Mouse (Mus musculus): ENCODE data around the gene Xlr3c. TPM values are rescaled to one million over a fixed set of nuclear protein-coding genes. Genes with fewer than 3 reads are reported as not detected.

Gene Xlr3c
- polyA plus RNA-seq (2012; rRNA removed; ENCODE audit: low replicate concordance): 0.13 TPM in 1 of 2 replicates, not detected in the other

GRCm38 (mm10) chrX:73265270-73265669 is at the start of gene Xlr3c:
Gene Xlr3c, minus strand, starts transcription at chrX:73265390.

GRCm38 (mm10) chrX:73292876-73293275 is 27.7 kb upstream of the Xlr3c start, which contains the start of the genes Xlr5a and Xlr5c:
Gene Xlr5a, minus strand, starts transcription at chrX:73292976.
Gene Xlr5c, minus strand, starts transcription at chrX:73292976.

GRCm38 (mm10) chrX:73242821-73243325 is 22.3 kb downstream of the Xlr3c start, which contains the start of gene Xlr4c:
Gene Xlr4c, minus strand, starts transcription at chrX:73243130.

GRCm38 (mm10) chrX:73227914-73228605 is 37.1 kb downstream of the Xlr3c start, which contains the start of gene F8a:
Gene F8a, plus strand, starts transcription at chrX:73228291.

GRCm38 (mm10) chrX:73213819-73214564 is 51.2 kb downstream of the Xlr3c start, which contains the start of gene Xlr4b:
Gene Xlr4b, plus strand, starts transcription at chrX:73214333.

Other genes with a start within 250 kb of the Xlr3c start
- not detected in 2 replicates for gene Pnma5, start 228.3 kb downstream of the Xlr3c start, polyA plus RNA-seq (2012; rRNA removed; ENCODE audit: low replicate concordance)
- gene Pnma3, start 200.6 kb downstream of the Xlr3c start, polyA plus RNA-seq (2012; rRNA removed; ENCODE audit: low replicate concordance): 0.03 TPM in 1 of 2 replicates, not detected in the other
- gene Xlr4a, start 182.9 kb downstream of the Xlr3c start, polyA plus RNA-seq (2012; rRNA removed; ENCODE audit: low replicate concordance): 0.19 and 0.62 TPM in 2 replicates
- 0.19 TPM in 1 of 2 replicates, not detected in the other for gene Xlr3a, start 168.3 kb downstream of the Xlr3c start, polyA plus RNA-seq (2012; rRNA removed; ENCODE audit: low replicate concordance)
- 0.07 and 0.17 TPM in 2 replicates for gene Gm14685, start 148.3 kb downstream of the Xlr3c start, polyA plus RNA-seq (2012; rRNA removed; ENCODE audit: low replicate concordance)
- not detected in 2 replicates for gene Xlr5b, start 116.6 kb downstream of the Xlr3c start, polyA plus RNA-seq (2012; rRNA removed; ENCODE audit: low replicate concordance)
- not detected in 2 replicates for gene DXBay18, start 115.9 kb downstream of the Xlr3c start, polyA plus RNA-seq (2012; rRNA removed; ENCODE audit: low replicate concordance)
- not detected in 2 replicates for gene Spin2d, start 88.4 kb downstream of the Xlr3c start, polyA plus RNA-seq (2012; rRNA removed; ENCODE audit: low replicate concordance)
- gene Xlr3b, start 73.2 kb downstream of the Xlr3c start, polyA plus RNA-seq (2012; rRNA removed; ENCODE audit: low replicate concordance): 0.75 and 3.2 TPM in 2 replicates
- 1.4 and 2.4 TPM in 2 replicates for gene Xlr4b, start 51.1 kb downstream of the Xlr3c start, polyA plus RNA-seq (2012; rRNA removed; ENCODE audit: low replicate concordance)
- 10.8 and 30.5 TPM in 2 replicates for gene F8a, start 37.1 kb downstream of the Xlr3c start, polyA plus RNA-seq (2012; rRNA removed; ENCODE audit: low replicate concordance)
- 0.72 and 1.3 TPM in 2 replicates for gene Xlr4c, start 22.3 kb downstream of the Xlr3c start, polyA plus RNA-seq (2012; rRNA removed; ENCODE audit: low replicate concordance)
- not detected in 2 replicates for gene Xlr5a, start 27.6 kb upstream of the Xlr3c start, polyA plus RNA-seq (2012; rRNA removed; ENCODE audit: low replicate concordance)
- 0.17 and 0.26 TPM in 2 replicates for gene Xlr5c, start 27.6 kb upstream of the Xlr3c start, polyA plus RNA-seq (2012; rRNA removed; ENCODE audit: low replicate concordance)
- gene Gm45015, start 71.5 kb upstream of the Xlr3c start, polyA plus RNA-seq (2012; rRNA removed; ENCODE audit: low replicate concordance): 0.09 TPM in 1 of 2 replicates, not detected in the other
- gene Zfp275, start 77.2 kb upstream of the Xlr3c start, polyA plus RNA-seq (2012; rRNA removed; ENCODE audit: low replicate concordance): 15.9 and 24.5 TPM in 2 replicates
- gene Gm18336, start 133.3 kb upstream of the Xlr3c start, polyA plus RNA-seq (2012; rRNA removed; ENCODE audit: low replicate concordance): 0.07 and 0.54 TPM in 2 replicates
- 0.05 and 0.07 TPM in 2 replicates for gene Zfp92, start 145.7 kb upstream of the Xlr3c start, polyA plus RNA-seq (2012; rRNA removed; ENCODE audit: low replicate concordance)
- 1.1 and 3.4 TPM in 2 replicates for gene Trex2, start 170.0 kb upstream of the Xlr3c start, polyA plus RNA-seq (2012; rRNA removed; ENCODE audit: low replicate concordance)
- 23.8 and 32.0 TPM in 2 replicates for gene Haus7, start 193.7 kb upstream of the Xlr3c start, polyA plus RNA-seq (2012; rRNA removed; ENCODE audit: low replicate concordance)
- 209 and 447 TPM in 2 replicates for gene Bgn, start 218.2 kb upstream of the Xlr3c start, polyA plus RNA-seq (2012; rRNA removed; ENCODE audit: low replicate concordance)
- 0.72 TPM in 1 of 2 replicates, not detected in the other for gene Atp2b3, start 237.7 kb upstream of the Xlr3c start, polyA plus RNA-seq (2012; rRNA removed; ENCODE audit: low replicate concordance)